In the genomic region with DNA sequence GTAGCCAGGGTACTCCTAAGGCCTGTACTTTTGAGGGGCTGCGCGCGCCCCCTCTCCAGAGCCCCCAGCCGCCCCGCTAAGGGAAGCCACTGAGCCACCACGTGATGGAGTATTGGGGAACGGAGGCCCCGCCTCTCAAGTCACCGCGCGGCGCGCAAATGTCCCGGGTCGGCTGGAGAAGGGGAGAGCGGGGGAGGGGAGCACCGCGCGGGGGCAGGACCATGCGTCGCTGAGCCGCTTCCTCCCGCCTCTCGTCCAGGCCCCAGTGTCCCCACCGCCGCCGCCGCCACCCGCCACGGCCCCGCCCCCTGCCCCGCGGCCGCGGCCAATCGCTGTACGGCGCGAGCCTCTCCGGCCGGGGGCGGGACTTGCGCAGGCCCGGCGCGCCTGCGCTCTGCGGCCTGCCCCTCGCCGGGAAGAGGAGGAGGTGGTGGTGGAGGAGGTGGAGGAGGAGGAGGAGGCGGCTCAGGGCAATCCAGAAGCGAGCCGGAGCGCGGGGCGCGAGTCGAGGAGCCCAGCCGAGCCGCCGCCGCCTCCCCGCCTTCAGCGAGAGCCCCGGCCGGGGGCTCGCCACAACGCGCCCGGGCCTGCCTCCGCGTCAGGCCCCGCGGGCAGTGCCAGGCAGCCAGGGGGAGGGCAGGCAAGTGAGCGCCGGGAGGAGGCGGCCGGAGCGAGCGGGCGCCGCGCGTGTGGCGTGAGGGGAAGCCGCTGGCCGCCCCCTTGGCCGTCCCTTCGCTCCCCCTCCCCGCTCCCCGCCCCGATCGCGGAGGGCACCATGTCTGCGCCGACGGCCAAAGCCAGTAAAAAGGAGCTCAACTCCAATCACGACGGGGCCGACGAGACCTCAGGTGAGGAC, we compare ENCODE assay signal across 8 mouse cellular contexts. TPM values are rescaled to one million over a fixed set of nuclear protein-coding genes. Genes with fewer than 3 reads are reported as not detected.
DNase-seq lines count a peak whose midpoint lies in the region; ATAC-seq lines count a peak whose summit lies in the region.

No protein-coding gene starts in this region.

- peak overlapping the region; percentile 63 for H3K4me2 ChIP-seq in intestine, embryonic 14.5 days (ENCODE audit: low read length)

- intact Hi-C loops in gastrocnemius, postnatal 14 days (cut with DNase I; ENCODE audit: low total_unique reads) = no loop called here
- intact Hi-C loops in left cerebral cortex, postnatal 14 days (cut with DNase I) = no loop called here

- H3K4me3 ChIP-seq in intestine, embryonic 14.5 days (ENCODE audit: low read depth, low read length) = peak overlapping the region; percentile 98

- no peaks in the 10 kb centered on the region for H3K27me3 ChIP-seq in intestine, embryonic 14.5 days (replicated peaks; ENCODE audit: control insufficient read depth, insufficient read depth, low read length)

- peak; percentile 90 for ATAC-seq in intestine, embryonic 14.5 days (replicated peaks; ENCODE audit: low FRiP score, low TSS enrichment, low read depth)
- ATAC-seq in megakaryocyte-erythroid progenitor cell, adult 5-6 weeks (replicated peaks; ENCODE audit: low FRiP score, low TSS enrichment, poor library complexity, severe bottlenecking) = peak; percentile 76

- peaks cover 24% of the 10 kb centered on the region for H3K4me1 ChIP-seq in intestine, embryonic 14.5 days (replicated peaks; ENCODE audit: control insufficient read depth, insufficient read depth, low read length)

- peaks cover 28% of the 10 kb centered on the region for H3K36me3 ChIP-seq in intestine, embryonic 14.5 days (ENCODE audit: control insufficient read depth, insufficient read depth, low read length)

- DNase-seq in adrenal gland, adult 18-20 months (ENCODE audit: low spot score in 2 of 2) = peak; percentile 96
- peak; percentile 96 for DNase-seq in embryo, embryonic 10.5 days (ENCODE audit: low spot score)
- peak; percentile 96 for DNase-seq in gastrocnemius, postnatal 14 days
- peak; percentile 93 for DNase-seq in intestine, embryonic 14.5 days (ENCODE audit: low spot score)
- DNase-seq in left cerebral cortex, postnatal 14 days (ENCODE audit: low spot score in 2 of 2) = peak; percentile 91 to 92
- DNase-seq in right cerebral cortex, postnatal 14 days = peak; percentile 92
- peak; percentile 94 for DNase-seq in urinary bladder, postnatal 25 days (ENCODE audit: low spot score)

- WGBS in intestine, embryonic 14.5 days = under 1% methylated on average over 77 of the region's 101 CpGs

- no peaks in the 10 kb centered on the region for H3K9me3 ChIP-seq in intestine, embryonic 14.5 days (ENCODE audit: control insufficient read depth, low read length)

- peak overlapping the region; percentile 99 for H3K27ac ChIP-seq in intestine, embryonic 14.5 days (ENCODE audit: low read depth)

- peak overlapping the region; percentile 98 for H3K9ac ChIP-seq in intestine, embryonic 14.5 days (ENCODE audit: low read length)

RNA-seq across cellular contexts. Expression of a gene that starts 9.1 kb away (rescaled TPM):
- 100 to 1,000 TPM; 210 to 272 TPM for total RNA-seq in adrenal gland, adult 18-20 months (2021)
- 10 to 100 TPM; 75.4 to 90.4 TPM for total RNA-seq in gastrocnemius, postnatal 14 days (2021)
- polyA plus RNA-seq in intestine, embryonic 14.5 days (2014; fragmentation: Nextera tagmentation; extraction: Ambion mirVana) = 557 and 562 TPM in 2 replicates
- 100 to 1,000 TPM; 171 to 193 TPM for total RNA-seq in left cerebral cortex, postnatal 14 days (2021)
- total RNA-seq in megakaryocyte-erythroid progenitor cell, adult 5-6 weeks (2014; fragmentation: Nextera tagmentation) = 403 and 560 TPM in 2 replicates
- total RNA-seq in megakaryocyte-erythroid progenitor cell, adult 5-6 weeks (2017) = 1,507 and 2,355 TPM in 2 replicates

RNA-seq across cellular contexts. Expression of a gene that starts 11.2 kb away (rescaled TPM):
- total RNA-seq in adrenal gland, adult 18-20 months (2021) = 1 to 10 TPM; 5.6 to 6.2 TPM
- 1 to 10 TPM; 5.9 to 6.4 TPM for total RNA-seq in gastrocnemius, postnatal 14 days (2021)
- 8.2 and 9.9 TPM in 2 replicates for polyA plus RNA-seq in intestine, embryonic 14.5 days (2014; fragmentation: Nextera tagmentation; extraction: Ambion mirVana)
- 1 to 10 TPM; 1.8 to 2.2 TPM for total RNA-seq in left cerebral cortex, postnatal 14 days (2021)
- total RNA-seq in megakaryocyte-erythroid progenitor cell, adult 5-6 weeks (2014; fragmentation: Nextera tagmentation) = 6.9 and 11.7 TPM in 2 replicates
- total RNA-seq in megakaryocyte-erythroid progenitor cell, adult 5-6 weeks (2017) = 2.4 and 3.9 TPM in 2 replicates

RNA-seq across cellular contexts. Expression of a gene that starts 17.6 kb away (rescaled TPM):
- 10 to 100 TPM; 15.9 to 18.3 TPM for total RNA-seq in adrenal gland, adult 18-20 months (2021)
- total RNA-seq in gastrocnemius, postnatal 14 days (2021) = 1 to 10 TPM; 3.2 to 3.3 TPM
- polyA plus RNA-seq in intestine, embryonic 14.5 days (2014; fragmentation: Nextera tagmentation; extraction: Ambion mirVana) = 28.7 and 30.3 TPM in 2 replicates
- total RNA-seq in left cerebral cortex, postnatal 14 days (2021) = 10 to 100 TPM; 42.6 to 47.8 TPM
- 18.8 and 31.6 TPM in 2 replicates for total RNA-seq in megakaryocyte-erythroid progenitor cell, adult 5-6 weeks (2014; fragmentation: Nextera tagmentation)
- 8.5 and 14.7 TPM in 2 replicates for total RNA-seq in megakaryocyte-erythroid progenitor cell, adult 5-6 weeks (2017)

RNA-seq across cellular contexts. Expression of a gene that starts 27.2 kb away (rescaled TPM):
- 10 to 100 TPM in 1 of 2 experiments, 1 to 10 TPM in 1; 9.7 to 15.6 TPM for total RNA-seq in adrenal gland, adult 18-20 months (2021)
- total RNA-seq in gastrocnemius, postnatal 14 days (2021) = 1 to 10 TPM; 3.5 to 4.0 TPM
- polyA plus RNA-seq in intestine, embryonic 14.5 days (2014; fragmentation: Nextera tagmentation; extraction: Ambion mirVana) = 60.2 and 60.3 TPM in 2 replicates
- 10 to 100 TPM; 13.0 to 14.1 TPM for total RNA-seq in left cerebral cortex, postnatal 14 days (2021)
- total RNA-seq in megakaryocyte-erythroid progenitor cell, adult 5-6 weeks (2014; fragmentation: Nextera tagmentation) = 9.6 and 25.4 TPM in 2 replicates
- 2.9 and 6.5 TPM in 2 replicates for total RNA-seq in megakaryocyte-erythroid progenitor cell, adult 5-6 weeks (2017)

RNA-seq across cellular contexts. Expression of a gene that starts 58.1 kb away (rescaled TPM):
- total RNA-seq in adrenal gland, adult 18-20 months (2021) = 10 to 100 TPM; 31.6 to 40.4 TPM
- total RNA-seq in gastrocnemius, postnatal 14 days (2021) = 10 to 100 TPM; 17.7 to 20.6 TPM
- 9.1 and 9.5 TPM in 2 replicates for polyA plus RNA-seq in intestine, embryonic 14.5 days (2014; fragmentation: Nextera tagmentation; extraction: Ambion mirVana)
- total RNA-seq in left cerebral cortex, postnatal 14 days (2021) = 100 to 1,000 TPM; 135 to 139 TPM
- 33.7 and 37.8 TPM in 2 replicates for total RNA-seq in megakaryocyte-erythroid progenitor cell, adult 5-6 weeks (2014; fragmentation: Nextera tagmentation)
- 7.5 and 8.3 TPM in 2 replicates for total RNA-seq in megakaryocyte-erythroid progenitor cell, adult 5-6 weeks (2017)

Comparison
In these comparisons a context has a peak if more than half of its experiments do, and no peak if none do; other contexts are left out.
1. Peak in every context shown above with its lines: DNase-seq, ATAC-seq, H3K4me3 ChIP-seq and H3K27ac ChIP-seq.